Mouse (Mus musculus): ENCODE measurements at regions not wholly inside any gene's neighbourhood (a gene's known extent, or its start where the extent isn't known, plus 50 kb on each side); places are given as distances from the start of the nearest gene placed in this dataset.

- DNase-seq = no peak
Observed at GRCm38 (mm10) chr13:55953426-55953825, 117.4 kb upstream of the Pitx1 start.

GRCm38 (mm10) chr13:55950773-55951172 is 114.8 kb upstream of the Pitx1 start:
- no peak for DNase-seq

DNA sequence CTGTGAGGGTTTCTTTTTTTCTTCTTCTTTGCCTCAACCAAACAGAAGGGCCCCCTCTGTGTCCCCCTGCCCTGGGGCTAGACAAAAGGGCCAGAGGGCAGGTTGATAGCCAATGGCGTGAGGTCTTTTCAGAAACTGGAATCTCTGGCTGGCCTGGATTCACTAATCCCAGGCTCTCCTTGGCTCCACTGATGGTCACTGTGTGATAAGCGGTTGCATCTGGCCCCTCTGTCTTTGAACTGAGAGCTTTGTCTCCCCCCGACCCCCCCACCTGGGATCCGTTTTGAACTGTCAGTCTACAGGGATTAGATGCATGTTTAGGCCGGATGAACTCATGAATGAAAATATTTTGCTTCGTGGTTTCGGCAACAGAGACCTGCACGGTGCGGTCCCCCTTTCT is 112.6 kb upstream of the Pitx1 start:
- DNase-seq = no peak

GRCm38 (mm10) chr13:55948144-55948543 is 112.2 kb upstream of the Pitx1 start:
- no peak for DNase-seq

GRCm38 (mm10) chr13:55937417-55937816 is 101.4 kb upstream of the Pitx1 start:
- no peak for DNase-seq

DNA sequence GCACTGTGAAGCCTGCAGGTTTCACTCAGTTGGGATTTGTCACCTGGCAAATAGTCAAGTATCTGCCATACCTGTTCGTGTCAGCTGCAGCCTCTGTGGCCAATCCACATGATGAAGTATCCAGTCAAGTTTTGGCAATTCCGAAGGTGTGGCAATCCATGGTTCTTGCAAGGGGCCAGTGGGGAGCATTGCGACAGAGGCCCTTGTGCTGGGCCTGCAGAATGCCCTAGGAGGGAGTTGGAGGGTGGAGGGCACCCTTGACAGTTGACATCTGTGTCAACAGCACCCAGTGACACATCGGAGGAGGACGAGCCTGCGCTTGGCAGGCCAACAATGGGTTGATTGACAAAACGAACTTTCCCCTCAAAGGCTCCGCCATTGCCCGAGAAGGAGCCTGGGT is 101.0 kb upstream of the Pitx1 start:
- DNase-seq = no peak

GRCm38 (mm10) chr13:55930637-55931036 is 94.6 kb upstream of the Pitx1 start:
- no peak for DNase-seq

DNA sequence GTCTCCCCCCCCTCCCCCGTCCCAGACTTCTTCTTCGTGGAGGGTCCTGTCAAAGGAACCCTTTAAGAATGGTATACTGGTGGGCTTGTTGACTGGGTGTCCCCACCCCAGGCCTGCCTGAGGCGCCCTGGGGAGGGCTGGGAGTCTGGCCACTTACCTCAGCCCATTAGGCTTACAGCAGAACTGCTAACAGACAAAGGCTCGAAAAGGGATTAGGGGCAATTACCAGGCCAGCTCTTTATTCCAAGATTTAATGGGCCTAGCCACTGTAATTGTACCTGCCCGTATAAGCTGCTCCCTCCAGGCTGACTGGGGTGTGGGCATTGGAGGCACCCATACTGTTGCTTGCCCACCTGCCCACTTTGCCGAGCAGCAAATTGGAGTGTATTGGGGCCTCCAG is 93.8 kb upstream of the Pitx1 start:
- no peak for DNase-seq

DNA sequence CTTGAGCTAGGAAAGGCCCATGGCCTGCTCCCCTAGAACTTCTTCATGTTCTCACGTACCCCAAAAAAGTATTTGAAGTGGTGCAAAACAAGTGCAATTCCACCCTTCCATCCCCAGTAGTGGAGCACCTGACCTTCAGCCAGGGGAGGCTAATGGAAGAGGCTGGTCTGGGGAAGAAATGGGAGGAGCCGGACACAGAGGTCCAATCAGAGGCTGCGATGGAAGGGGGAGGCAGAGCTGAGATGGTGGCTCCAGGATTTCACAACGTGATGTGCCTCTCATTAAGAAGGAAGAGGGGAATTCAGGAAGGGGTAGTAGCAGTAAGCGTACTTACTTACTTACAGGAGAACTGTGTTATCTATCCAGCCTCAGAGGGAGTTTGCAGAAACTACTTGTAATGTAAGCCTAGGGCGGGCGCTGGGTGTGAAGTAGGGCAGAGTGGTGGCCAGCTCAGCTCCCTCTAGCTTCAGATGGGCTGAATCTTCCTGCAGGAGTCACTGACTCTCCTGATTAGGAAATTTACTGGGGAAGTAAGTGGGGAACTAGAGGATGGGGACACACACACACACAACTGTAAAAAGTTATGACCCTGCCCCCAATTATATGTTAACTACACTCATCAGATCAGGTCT is 87.6 kb upstream of the Pitx1 start:
- DNase-seq = no peak

DNA sequence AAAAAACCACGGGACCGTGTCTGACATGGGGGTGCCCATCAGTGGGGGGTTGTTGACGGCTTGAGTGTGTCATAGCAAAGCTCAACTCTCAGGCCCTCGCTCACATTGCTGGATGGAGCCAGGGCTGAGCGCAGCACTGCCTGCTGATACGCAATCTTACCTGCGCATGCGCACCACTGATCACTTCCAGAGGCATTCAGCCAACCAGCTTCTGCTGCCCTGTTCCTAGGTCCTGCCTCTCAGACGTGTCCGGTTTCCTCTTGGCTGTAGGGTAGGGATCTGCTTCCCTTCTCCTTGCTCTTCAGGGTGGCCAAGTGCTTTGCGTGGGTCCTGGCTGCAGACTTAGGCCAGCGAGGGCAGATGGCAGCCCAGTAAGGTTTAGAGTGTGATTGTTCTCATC is 81.3 kb upstream of the Pitx1 start:
- no peak for DNase-seq

GRCm38 (mm10) chr13:55912271-55912711 is 76.3 kb upstream of the Pitx1 start:
- no peak for DNase-seq

GRCm38 (mm10) chr13:55909941-55910340 is 73.9 kb upstream of the Pitx1 start:
- no peak for DNase-seq

DNA sequence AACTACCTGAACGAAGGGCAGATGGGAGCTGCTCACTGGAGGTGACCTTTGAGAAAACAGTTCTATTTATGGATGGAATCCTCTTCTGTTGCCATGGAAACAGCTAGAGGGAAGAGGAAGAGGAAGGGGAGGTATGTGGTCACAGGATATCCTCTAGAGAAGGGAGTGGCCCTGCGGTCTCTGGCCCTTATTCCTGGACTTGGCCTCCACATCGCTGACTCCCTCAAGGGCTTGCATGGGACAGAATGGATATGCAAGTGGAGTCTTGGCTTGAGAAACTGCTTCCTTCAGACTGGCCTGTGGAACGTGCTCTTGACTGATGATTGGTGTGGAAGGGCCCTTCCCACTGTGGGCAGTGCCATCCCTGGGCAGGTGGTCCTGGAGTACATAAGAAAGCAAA is 68.9 kb upstream of the Pitx1 start:
- no peak for DNase-seq

DNA sequence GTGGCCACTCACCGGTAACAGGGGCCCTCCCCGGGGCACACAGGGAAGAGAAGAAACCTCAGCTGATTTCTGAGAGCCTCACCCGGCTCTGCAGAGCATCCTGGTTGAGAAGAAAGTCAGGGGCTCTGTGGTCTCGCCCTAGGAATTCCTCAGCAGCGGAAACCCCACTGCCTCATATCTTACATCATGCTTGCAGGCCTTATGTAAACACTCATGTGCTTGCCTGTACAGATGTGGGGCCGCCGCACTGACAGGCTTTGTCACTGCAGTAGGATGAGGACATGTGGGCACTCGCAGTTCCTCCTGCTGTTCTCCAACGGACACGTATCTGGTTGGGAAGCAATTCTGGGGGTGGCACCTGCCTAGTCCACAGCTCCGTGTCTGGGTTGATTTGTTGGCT is 66.3 kb upstream of the Pitx1 start:
- no peak for DNase-seq

DNA sequence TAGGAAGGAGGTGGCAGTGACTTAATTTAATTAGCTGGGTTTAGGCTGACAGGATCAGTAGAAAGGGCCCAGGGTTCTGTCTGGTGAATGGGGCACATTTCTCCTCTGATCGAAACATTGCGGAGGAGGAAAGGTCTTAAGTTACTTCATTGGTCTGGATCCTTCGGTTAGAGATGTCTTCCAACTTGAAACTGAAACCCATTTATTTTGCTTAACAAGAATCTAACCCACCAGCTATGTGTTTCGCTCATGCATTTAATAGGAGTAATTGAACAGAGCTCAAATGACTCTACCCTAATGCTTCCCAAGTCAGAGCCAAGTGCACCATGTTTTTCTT is 64.2 kb upstream of the Pitx1 start:
- no peak for DNase-seq

DNA sequence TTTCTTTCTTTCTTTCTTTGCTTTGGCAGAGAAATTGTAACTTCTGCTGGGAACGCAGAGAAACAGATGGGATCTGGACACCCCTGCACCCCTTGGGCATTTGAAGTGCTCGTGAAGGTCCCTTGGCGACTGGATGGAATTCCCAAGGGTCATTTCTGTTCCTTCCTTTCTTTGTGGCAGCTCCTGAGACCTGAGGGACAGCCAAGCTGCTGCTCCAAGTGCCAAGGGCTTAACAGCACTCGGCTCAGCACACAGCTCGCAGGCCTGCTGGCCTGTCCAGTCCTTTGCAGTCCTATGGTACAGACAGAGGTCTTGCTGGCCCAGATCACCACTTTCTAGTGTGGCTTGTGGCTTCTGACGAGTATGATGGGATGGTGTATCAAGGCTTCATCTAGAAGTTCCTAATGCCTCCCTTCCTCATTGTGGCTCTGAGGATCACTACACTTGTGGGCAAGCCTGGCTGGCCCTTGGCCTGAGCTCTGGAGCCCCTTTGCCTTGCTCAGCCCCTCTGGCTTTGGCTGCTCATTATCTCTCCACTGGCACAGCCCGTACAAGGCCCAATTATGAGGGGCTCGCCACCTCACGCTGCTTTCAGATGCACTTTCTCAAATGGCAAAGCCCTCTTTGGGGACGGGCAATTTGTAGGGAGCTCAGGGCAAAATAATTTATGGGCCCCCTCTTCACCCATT is 63.7 kb upstream of the Pitx1 start:
- no peak for DNase-seq

DNA sequence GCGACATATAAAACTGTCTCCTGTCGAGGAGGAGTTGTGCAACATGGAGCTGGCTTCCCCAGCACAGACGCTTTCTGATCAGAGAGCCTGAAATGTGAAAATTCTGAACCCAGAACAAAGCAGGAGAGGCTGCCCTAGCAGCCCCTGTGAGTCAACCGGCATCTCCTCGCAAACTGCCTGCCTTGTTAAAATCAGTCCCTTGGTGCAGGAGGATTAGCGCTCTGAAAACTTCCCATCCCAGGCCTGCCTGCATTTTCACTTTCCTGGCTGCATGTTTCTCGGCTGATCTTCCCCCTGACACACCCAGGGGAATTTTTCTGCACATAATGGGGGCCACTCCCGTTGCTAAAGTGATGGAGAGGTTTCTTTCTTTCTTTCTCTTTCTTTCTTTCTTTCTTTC is 63.0 kb upstream of the Pitx1 start:
- DNase-seq = no peak

DNA sequence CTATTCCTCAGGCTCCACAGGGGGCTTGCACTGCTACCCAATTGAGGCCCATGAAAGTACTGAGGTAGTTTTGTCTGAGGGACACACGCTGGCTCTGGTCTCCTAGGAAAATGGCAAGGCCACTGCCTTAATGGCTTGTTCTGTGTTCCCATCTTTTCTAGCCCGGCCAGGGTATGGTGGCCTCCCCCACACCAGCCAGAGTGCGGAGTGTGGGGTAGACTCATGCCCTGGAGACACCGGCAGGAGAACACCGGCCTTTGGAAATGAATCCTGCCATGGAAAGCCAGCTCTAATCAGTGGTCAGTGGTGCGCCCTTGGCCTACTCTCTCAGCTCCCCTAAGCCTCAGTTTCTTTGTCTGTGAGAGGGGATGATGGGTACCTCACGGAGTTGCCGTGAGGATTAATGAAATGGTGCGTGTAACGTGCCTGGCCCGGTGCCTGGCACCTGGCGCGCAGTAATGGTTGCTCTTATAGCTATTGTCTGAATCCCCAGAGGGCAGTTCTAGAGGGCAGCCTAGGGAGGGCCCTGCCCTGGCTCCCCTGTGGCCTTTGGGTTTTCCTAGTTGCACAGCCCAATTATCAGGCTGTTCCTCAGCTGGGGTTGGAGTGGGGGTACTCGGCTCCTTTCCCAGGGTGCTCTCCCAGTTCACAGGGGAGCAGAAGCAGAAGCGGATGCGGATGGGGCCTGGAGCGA is 62.4 kb upstream of the Pitx1 start:
- no peak for DNase-seq

DNA sequence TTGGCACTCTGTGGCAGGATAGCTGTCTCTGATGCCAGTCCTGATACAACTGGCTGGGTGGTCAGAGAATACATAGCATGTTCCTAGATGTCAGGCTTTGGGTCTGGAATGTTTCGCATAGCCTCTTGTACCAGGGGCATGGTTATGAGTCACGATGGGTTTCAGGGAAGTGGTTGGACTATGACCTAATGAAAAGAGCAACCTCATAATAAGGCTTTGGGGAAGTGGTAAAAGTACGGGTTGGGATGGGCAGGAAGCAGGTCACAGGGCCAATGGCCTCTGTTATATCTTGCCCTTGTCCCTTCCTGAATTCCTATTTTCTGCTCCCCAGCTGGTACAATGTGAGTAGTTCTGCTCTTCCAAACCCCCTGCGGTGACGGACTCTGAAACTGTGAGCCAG is 59.5 kb upstream of the Pitx1 start:
- DNase-seq = no peak

DNA sequence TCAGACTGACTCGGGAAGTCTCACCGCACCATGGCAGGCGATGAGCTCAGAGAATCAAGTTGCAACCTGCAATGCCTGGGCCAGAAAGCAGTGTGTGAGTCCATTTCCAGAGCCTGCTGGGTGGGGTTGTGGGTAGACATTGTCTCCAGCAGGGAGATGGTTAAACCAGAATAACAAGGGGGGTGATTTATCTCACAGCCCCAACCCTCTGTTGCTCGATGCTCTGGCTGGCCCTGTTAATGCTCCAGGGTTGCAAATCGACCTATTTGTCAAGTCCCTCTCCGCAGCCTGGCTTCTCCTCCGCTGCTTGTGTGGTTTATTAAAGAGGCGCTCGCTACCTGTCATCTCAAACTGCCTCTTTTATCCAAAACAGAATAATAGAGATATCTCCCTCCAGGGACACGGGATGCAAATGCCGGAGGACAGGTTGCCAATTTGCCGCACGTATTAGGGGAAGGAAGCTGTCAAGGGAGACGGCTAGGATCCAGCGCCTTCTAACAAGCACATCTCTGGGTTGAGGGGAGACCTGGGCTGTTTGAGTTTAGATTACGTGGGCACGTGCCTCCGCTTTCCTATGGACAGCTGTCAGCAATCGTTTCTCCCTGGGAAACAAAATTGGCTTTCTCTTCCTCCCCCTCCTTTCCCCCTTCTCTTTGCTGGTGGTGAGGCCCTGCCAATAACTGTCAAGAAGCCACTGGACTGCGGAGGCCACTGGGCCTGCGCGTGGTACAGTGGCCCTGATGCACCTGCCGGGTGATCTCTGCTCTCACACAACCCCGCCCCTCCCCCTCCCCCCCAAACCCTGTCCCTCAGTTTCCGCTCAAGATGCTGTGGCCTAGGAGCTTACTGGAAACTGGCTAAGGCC is 57.4 kb upstream of the Pitx1 start:
- DNase-seq = no peak

GRCm38 (mm10) chr13:55892250-55892649 is 56.3 kb upstream of the Pitx1 start:
- DNase-seq = no peak

- no peak for DNase-seq
Observed at GRCm38 (mm10) chr13:55887099-55887736, 51.2 kb upstream of the Pitx1 start.
